Mouse (Mus musculus): Measurements from ENCODE around the gene Ets2.

DNA sequence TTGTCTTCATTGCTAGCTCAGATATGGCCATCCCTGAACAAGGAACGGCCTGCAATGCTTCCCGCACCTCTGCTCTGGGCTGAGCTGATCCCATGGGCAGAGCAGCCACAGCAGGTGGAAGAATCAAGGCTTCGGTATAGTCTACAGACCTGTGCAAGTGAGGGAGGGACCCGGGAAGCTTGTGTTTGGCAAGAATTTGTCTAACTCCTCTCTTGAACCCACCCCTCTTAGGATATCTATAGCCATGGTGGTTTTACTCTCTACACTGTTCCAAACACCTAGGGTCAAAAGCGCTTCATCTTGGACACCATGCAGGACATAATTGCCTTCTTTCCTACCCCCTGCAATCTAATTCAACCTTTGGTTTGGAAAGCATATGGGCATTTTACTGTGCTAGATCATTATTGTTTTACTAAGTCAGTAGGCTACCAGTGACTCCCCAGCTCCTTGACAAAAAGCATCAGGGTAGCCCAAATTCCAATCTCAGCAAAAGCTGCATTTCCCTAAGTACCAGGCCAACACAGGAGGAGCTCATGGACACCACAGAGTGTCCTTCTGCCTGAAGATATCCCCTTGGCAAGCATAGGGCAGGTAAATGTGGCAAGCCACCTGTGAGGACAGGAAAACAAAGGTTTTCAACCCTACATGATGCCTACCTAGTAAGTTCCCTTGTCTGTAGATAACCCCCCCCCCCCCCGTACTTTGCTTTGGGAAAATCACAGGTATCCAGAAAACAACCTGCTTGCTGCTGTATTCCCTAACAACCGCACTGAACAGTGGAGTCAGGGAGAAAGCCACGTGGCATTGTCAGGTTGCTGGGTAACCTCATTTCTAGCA lies 57.5 kb downstream of the Ets2 start:
- TF ChIP-seq CTCF (IDR thresholded peaks at IDR 0.05; ENCODE audit: insufficient read depth, low read depth, low read length) (no peak), POLR2A (IDR thresholded peaks at IDR 0.05; ENCODE audit: insufficient read depth, low read depth, low read length) (no peak)
